Mouse (Mus musculus): ENCODE data around the gene Disp1. TPM values are rescaled to one million over a fixed set of nuclear protein-coding genes. Genes with fewer than 3 reads are reported as not detected.

Gene Disp1
- polyA plus RNA-seq, 1 experiment from 2014 or later, result 13.2 TPM

DNA sequence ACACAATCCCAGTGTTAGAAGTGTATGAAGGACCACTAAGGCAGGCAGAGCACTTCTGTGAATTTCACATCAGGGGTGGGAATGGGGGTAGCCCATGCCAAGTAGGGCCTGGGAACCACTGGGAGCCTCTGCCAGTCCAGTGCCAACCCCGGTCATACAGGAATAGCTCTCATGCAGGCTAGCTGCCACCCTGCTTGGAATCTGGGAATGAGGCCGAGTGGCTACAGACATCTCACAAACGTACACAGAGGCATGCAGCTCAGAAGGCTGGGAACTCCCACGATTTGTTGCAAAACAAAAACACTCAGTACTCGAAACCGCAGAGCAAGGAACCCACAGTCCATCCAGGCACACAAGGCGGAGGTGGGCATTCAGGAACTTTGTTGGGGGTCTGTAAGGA, 153.5 kb downstream of the Disp1 start:
- Histone ChIP-seq H3K27me3 (0 out of 2 replicates have a peak, but pooled peaks cover 3% of the 10 kb centered on the region), H3K4me3 (no peak overlapping the region), H3K27ac (replicated peaks) (no peak overlapping the region), H3K4me2 (replicated peaks) (no peak overlapping the region), H3K9me3 (no peaks in the 10 kb centered on the region), H3K4me1 (no peaks in the 10 kb centered on the region), H3K9ac (replicated peaks) (no peak overlapping the region), H3K36me3 (no peaks in the 10 kb centered on the region)
- 85% methylated on average over 7 of the region's 7 CpGs for WGBS
- no peak for ATAC-seq (ENCODE audit: low FRiP score, low read depth)

DNA sequence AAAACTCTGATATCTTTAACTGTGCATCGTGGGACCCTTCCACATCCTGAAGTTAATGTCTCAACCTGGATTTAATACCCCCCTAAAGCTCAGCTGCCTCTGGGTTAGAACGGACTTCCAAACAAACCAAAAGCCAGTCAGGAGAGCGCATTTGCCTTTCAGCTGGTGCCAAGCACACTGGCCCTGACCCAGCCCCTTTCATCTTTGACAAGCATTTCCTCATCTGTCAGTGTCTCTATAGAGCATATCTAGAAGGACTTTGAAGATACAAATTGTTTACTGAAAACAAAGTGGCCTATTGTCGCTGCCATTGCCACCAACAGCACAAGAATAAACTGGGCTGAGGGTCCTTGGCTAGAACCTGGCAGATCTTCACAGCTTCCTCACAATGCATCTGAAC, 154.3 kb downstream of the Disp1 start:
- no peaks in the 10 kb centered on the region for H3K4me1 ChIP-seq
- H3K4me3 ChIP-seq, result no peak overlapping the region
- no peaks in the 10 kb centered on the region for H3K36me3 ChIP-seq
- no peak for ATAC-seq (ENCODE audit: low FRiP score, low read depth)
- no peak overlapping the region for H3K4me2 ChIP-seq (replicated peaks)
- WGBS, result 87% methylated on average over 4 of the region's 4 CpGs
- no peak overlapping the region for H3K9ac ChIP-seq (replicated peaks)
- 0 out of 2 replicates have a peak, but pooled peaks cover 3% of the 10 kb centered on the region for H3K27me3 ChIP-seq
- no peak overlapping the region for H3K27ac ChIP-seq (replicated peaks)
- no peaks in the 10 kb centered on the region for H3K9me3 ChIP-seq

DNA sequence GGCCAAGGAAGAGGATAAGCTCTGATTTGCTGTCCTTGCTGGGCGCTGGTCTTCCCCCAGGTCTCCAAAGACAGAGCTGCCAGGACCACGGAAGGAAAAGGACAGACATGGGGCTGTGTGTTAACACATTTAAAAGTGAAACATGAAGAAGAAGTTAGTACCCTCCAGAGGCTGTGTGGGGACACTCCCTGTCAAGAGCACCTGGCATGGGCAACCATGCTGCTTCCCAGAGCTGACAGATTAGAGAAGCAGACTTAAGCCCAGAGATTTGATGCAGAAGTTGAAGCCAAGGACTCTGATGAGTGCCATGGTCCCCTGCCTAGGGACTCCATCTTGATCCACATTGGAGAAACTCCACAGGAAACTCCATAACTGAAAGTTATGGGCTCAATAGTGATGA, 160.7 kb downstream of the Disp1 start:
- Histone ChIP-seq H3K36me3 (no peaks in the 10 kb centered on the region), H3K9me3 (no peaks in the 10 kb centered on the region), H3K27ac (replicated peaks) (no peak overlapping the region), H3K4me2 (replicated peaks) (no peak overlapping the region), H3K27me3 (0 out of 2 replicates have a peak, but pooled peaks cover 3% of the 10 kb centered on the region), H3K9ac (replicated peaks) (no peak overlapping the region), H3K4me3 (no peak overlapping the region), H3K4me1 (no peaks in the 10 kb centered on the region)
- no peak for ATAC-seq (ENCODE audit: low FRiP score, low read depth)
- 86% methylated on average over 2 of the region's 2 CpGs for WGBS

DNA sequence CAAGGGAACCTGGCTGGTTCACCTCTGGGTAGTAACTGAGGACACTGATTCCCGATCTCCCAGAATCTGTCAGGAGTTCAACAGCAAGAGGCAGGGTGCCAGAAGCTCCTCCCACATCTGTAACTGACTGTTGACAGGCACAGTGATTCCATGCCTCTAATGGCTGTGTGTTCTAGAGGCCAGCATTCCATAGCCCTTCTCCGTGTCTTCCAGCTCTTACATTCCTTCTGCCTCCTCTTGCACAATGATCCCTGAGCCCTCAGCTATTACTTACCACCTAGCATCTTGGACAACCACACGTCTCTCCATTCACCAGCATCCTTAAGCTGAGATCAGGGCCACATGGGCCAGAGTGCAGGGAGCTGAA, 165.1 kb downstream of the Disp1 start:
- H3K27ac ChIP-seq (replicated peaks), result no peak overlapping the region
- no peak for ATAC-seq (ENCODE audit: low FRiP score, low read depth)
- no peaks in the 10 kb centered on the region for H3K9me3 ChIP-seq
- WGBS, result 54% methylated on average over 3 of the region's 3 CpGs
- no peak overlapping the region for H3K4me3 ChIP-seq
- H3K9ac ChIP-seq (replicated peaks), result no peak overlapping the region
- H3K36me3 ChIP-seq, result no peaks in the 10 kb centered on the region
- H3K27me3 ChIP-seq, result no peaks in the 10 kb centered on the region
- H3K4me2 ChIP-seq (replicated peaks), result no peak overlapping the region
- H3K4me1 ChIP-seq, result no peaks in the 10 kb centered on the region

DNA sequence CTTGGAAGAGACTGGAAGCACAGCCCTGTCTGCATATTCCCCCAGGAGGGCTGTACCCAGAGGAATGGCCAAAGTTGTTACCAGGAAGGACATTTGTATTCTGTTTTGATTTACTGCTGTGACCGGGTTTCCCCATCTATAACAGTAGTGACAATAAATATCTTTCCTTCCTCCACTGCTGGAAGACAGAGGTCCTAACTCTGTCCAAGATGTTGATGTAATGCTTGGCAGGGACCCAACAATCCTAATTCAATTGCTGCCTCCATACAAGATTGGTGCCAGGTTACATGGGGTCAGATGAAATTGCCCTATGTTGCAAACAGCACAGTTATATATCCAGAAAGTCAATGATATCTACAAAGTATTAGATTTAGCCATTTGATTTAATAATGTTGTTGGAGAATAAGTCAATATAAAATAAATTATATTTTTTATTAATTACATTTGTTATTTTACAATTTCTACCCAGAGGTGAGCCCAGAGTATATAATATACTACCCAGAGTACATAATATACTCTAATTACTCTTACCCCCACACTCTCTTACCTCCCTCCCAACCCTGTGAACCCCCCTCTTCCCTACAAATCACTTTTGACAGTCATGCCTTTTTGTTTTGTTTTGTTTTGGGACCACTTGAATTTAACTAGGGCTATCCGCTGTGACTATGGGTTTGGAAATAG, 165.6 kb downstream of the Disp1 start:
- H3K36me3 ChIP-seq, result no peaks in the 10 kb centered on the region
- H3K4me3 ChIP-seq, result no peak overlapping the region
- no peaks in the 10 kb centered on the region for H3K4me1 ChIP-seq
- no peak overlapping the region for H3K4me2 ChIP-seq (replicated peaks)
- no peak overlapping the region for H3K27ac ChIP-seq (replicated peaks)
- no peak overlapping the region for H3K9ac ChIP-seq (replicated peaks)
- 82% methylated on average over 2 of the region's 2 CpGs for WGBS
- H3K9me3 ChIP-seq, result no peaks in the 10 kb centered on the region
- ATAC-seq (ENCODE audit: low FRiP score, low read depth), result no peak
- no peaks in the 10 kb centered on the region for H3K27me3 ChIP-seq

DNA sequence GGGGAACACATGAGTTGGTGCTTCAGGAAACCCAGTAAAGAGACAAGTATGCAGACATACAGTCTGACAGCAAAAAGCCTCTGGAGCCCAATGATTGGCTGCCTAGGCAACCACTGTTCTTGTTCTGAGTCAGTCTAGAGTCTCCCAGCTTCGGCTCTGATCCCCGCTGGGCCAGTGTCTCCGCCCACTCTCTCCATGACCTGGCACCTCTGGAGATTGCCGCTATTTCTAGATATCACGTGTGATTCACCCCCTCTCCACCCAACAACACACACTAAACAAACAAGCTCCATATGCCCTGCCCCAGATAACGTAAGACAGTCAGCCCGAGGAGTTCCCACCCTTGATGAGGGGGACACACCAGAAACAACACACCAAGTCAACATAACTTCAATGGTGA, 168.7 kb downstream of the Disp1 start:
- H3K9me3 ChIP-seq, result no peaks in the 10 kb centered on the region
- H3K36me3 ChIP-seq, result no peaks in the 10 kb centered on the region
- H3K4me2 ChIP-seq (replicated peaks), result no peak overlapping the region
- peaks cover 4% of the 10 kb centered on the region; the same call in 1 of the 2 replicates for H3K4me1 ChIP-seq
- peaks cover 16% of the 10 kb centered on the region for H3K27me3 ChIP-seq
- H3K9ac ChIP-seq (replicated peaks), result no peak overlapping the region
- WGBS, result 87% methylated on average over 7 of the region's 7 CpGs
- H3K27ac ChIP-seq (replicated peaks), result no peak overlapping the region
- H3K4me3 ChIP-seq, result no peak overlapping the region
- ATAC-seq (ENCODE audit: low FRiP score, low read depth), result no peak

DNA sequence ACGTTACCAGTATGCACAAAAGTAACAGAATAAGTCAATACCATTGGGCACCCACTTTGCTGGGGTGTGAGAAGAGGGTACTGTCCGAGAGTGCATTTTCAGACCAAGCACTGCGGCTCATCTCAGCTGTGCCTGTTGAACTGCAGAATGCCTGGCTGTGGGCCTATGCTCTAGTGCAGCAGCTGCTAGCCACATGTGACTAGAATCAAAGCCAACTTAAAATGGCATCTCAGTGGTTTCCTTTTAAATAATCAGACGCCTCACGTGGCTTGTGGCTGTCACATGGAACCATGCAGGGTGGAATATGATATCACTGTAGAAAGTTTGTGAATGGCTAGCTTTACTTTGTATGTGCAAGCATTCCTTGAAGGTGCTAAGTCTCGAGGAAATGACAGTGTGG, 172.0 kb downstream of the Disp1 start:
- ATAC-seq (ENCODE audit: low FRiP score, low read depth), result no peak
- Histone ChIP-seq H3K36me3 (no peaks in the 10 kb centered on the region), H3K9me3 (no peaks in the 10 kb centered on the region), H3K27me3 (peaks cover 36% of the 10 kb centered on the region), H3K27ac (replicated peaks) (no peak overlapping the region), H3K9ac (replicated peaks) (no peak overlapping the region), H3K4me2 (replicated peaks) (no peak overlapping the region), H3K4me3 (no peak overlapping the region), H3K4me1 (peaks cover 17% of the 10 kb centered on the region)
- WGBS, result 83% methylated on average over 6 of the region's 6 CpGs

DNA sequence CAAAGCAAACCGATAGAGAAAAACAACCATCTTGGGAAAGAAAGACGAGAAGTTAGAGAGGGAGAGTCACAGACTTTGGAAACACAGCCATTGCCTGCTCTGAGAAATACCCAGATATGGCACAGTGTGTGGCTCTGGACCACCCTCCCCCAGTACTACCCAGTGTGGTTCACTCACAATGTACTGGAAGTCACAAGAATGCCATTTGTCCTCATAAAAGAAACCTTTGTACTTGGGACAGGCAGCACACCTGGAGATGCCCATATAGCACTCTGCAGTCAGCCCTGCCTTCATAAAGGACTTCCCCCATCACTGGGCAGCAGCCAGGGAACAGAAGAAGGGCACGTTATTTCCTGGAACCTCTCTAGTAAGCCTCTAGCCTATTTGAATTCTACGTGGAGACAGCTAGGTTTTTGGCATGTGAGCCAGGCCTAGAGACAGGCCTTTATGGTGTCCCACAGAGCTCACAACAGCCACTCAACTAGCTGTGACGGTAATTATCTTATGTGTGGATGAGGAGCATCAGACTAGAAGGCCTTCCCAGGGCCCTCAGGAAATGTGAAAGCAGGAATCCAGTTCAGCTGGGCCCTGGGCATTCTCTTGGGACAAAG, 173.3 kb downstream of the Disp1 start:
- no peak overlapping the region for H3K4me2 ChIP-seq (replicated peaks)
- no peak overlapping the region for H3K9ac ChIP-seq (replicated peaks)
- H3K27me3 ChIP-seq, result peaks cover 45% of the 10 kb centered on the region
- no peak overlapping the region for H3K27ac ChIP-seq (replicated peaks)
- H3K36me3 ChIP-seq, result no peaks in the 10 kb centered on the region
- H3K4me3 ChIP-seq, result no peak overlapping the region
- H3K4me1 ChIP-seq, result peaks cover 17% of the 10 kb centered on the region
- no peaks in the 10 kb centered on the region for H3K9me3 ChIP-seq
- WGBS, result 74% methylated on average over 5 of the region's 5 CpGs
- ATAC-seq (ENCODE audit: low FRiP score, low read depth), result no peak

DNA sequence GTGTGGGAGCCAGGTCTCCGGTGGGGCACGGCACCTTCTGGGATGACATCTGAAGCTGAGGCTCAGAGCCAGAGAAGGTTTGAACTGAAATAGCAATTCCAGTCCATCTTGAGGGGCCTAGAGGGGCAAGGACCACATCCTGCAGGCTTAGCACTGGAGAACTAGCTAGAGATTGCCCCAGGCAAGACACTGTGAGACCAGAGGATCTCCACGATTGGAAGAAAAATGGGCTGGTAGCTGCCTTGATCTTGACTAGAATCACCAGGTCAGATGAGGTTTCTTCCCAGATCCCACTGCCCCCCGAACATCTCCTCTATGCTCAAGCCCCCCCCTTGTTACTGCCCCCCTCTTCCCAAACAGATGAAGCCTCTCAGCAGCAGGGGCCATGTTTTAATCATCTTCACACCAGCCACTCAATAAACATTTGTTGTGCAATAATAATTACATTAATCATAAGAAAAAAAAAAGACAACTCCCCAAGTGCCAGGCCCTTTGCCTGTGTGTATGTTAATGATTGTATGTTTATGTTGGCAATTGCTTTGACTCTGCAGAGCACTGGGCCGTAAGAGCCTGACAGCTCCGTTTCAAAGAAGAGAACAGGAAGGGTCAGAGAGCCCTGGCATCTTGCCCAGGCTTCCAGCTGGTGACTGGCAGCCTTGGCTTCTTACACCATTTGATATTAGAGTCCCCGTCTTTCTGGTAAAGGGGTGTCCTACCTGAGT, 174.0 kb downstream of the Disp1 start:
- Histone ChIP-seq H3K27ac (replicated peaks) (no peak overlapping the region), H3K36me3 (no peaks in the 10 kb centered on the region), H3K4me1 (peaks cover 17% of the 10 kb centered on the region), H3K9ac (replicated peaks) (no peak overlapping the region), H3K27me3 (peaks cover 45% of the 10 kb centered on the region), H3K4me3 (no peak overlapping the region), H3K4me2 (replicated peaks) (no peak overlapping the region), H3K9me3 (no peaks in the 10 kb centered on the region)
- 60% methylated on average over 7 of the region's 7 CpGs for WGBS
- no peak for ATAC-seq (ENCODE audit: low FRiP score, low read depth)

DNA sequence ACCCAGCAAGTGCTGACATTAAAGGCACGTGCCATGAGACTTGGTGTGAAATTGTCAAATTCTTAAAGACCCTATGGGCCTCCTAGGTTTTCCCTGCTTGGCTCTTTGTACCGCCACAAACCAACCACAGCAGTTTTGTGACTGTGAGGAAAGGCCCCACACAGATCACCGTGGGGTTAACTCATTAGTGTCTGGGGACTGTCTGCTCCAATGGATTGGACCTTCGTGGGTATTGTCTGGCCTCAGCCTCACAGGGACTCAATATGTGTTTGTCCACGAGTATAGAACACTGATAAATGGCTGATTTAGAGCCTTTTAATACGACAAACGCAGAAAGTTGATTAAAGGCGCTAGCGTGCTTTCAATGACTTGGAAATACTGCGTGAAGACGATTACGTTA, 175.2 kb downstream of the Disp1 start:
- Histone ChIP-seq H3K9ac (replicated peaks) (no peak overlapping the region), H3K4me3 (no peak overlapping the region), H3K4me2 (replicated peaks) (no peak overlapping the region), H3K4me1 (peaks cover 17% of the 10 kb centered on the region), H3K36me3 (no peaks in the 10 kb centered on the region), H3K27ac (replicated peaks) (no peak overlapping the region), H3K27me3 (peaks cover 45% of the 10 kb centered on the region), H3K9me3 (no peaks in the 10 kb centered on the region)
- WGBS, result 27% methylated on average over 12 of the region's 12 CpGs
- ATAC-seq (ENCODE audit: low FRiP score, low read depth), result no peak

DNA sequence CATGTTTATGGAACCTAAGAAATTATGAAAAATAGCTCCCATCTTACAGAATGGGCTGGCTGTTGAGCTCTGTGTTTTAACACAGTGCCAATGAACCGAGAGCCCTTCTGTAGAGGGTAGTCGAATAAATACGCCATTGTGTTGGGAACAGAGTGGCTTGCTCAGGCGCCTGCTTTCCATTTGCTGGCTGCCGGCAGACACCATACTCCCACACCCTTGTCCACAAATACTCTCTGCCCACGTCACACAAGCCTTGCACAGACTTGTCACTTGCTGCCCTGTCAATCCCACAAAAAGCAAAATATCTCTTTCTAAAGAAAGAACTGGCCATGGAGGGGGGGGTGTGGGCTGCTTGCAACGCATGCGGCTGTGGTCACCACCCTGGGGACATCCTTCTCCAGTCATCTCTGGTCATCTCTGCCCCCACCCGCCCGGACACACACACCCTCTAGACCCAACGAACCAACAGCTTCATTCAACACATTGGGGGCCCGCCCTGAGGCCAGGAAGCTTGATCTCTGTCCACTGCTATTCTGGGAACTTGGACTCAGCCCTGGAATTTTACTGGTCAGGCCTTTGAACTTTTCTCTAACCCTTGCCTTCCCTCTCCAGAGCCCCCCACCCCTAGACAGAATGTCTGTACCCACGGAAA, 178.0 kb downstream of the Disp1 start:
- no peaks in the 10 kb centered on the region for H3K36me3 ChIP-seq
- H3K9me3 ChIP-seq, result no peaks in the 10 kb centered on the region
- H3K4me3 ChIP-seq, result no peak overlapping the region
- no peak for ATAC-seq (ENCODE audit: low FRiP score, low read depth)
- 83% methylated on average over 13 of the region's 13 CpGs for WGBS
- no peak overlapping the region for H3K4me2 ChIP-seq (replicated peaks)
- H3K27ac ChIP-seq (replicated peaks), result no peak overlapping the region
- H3K9ac ChIP-seq (replicated peaks), result no peak overlapping the region
- peaks cover 17% of the 10 kb centered on the region for H3K4me1 ChIP-seq
- peaks cover 58% of the 10 kb centered on the region for H3K27me3 ChIP-seq

DNA sequence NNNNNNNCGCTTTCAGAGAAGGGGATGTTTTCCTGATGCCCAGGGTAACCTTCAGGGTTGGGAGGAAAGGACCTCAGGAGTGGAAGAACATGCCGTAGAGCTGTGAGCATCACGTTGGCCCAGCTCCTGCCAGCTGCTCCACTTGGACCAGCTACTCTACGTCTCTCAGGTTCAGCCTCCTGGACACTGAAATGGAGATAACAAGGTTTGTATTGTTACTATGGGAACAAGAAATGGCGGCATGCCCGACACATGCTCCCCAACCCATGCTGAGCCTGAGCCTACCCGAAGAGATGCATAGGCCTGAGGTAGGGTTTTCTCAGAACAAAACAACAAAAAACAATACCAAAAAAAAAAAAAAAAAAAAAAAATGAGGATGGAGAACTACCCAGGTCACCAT, 179.6 kb downstream of the Disp1 start:
- ATAC-seq (ENCODE audit: low FRiP score, low read depth), result no peak
- Histone ChIP-seq H3K4me3 (no peak overlapping the region), H3K27me3 (peaks cover 46% of the 10 kb centered on the region)

More for the DNA sequence above, 179.6 kb downstream of the Disp1 start:
- H3K36me3 ChIP-seq, result no peaks in the 10 kb centered on the region
- H3K9me3 ChIP-seq, result no peaks in the 10 kb centered on the region
- H3K4me2 ChIP-seq (replicated peaks), result no peak overlapping the region
- no peak overlapping the region for H3K27ac ChIP-seq (replicated peaks)
- WGBS, result 95% methylated on average over 6 of the region's 7 CpGs
- peaks cover 3% of the 10 kb centered on the region for H3K4me1 ChIP-seq
- H3K9ac ChIP-seq (replicated peaks), result no peak overlapping the region

Data from midbrain, embryonic 12.5 days (tissue).